Mouse (Mus musculus): ENCODE results near the gene Itga9.

DNA sequence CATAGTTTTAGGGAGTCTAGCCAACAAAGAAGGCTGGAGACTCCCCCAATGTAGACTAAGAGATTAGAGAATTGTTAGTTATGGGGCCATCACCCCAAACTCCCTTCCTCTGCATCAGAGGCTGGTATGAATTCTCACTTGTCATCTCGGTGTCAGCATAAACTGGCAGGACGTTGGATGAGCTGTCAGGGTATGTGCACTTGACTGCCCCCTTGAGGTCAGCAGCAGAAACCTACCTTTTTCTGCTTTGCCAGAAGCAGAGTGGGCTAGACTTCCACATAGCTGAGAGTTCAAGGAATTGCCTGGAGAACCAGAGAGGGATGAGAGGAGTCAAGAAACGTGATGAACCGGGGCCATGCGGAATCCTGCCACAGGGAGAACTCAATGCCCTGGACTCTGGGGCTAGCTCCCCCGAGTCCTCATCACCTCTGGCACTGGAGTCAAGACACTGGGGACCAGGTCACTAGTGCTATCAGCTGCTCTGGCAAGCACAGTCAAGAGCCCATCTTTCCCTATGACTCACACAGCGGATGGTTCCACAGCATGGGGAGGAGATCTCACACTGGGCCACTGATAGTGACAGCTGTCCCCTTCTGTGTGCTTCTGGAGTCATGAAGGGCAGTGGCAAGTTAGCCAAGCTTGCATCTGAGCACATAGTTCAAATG, 274.9 kb downstream of the Itga9 start:
- TF ChIP-seq POLR2A (IDR thresholded peaks at IDR 0.05; ENCODE audit: control insufficient read depth, low read depth, low read length) (no peak), CTCF (IDR thresholded peaks at IDR 0.05; ENCODE audit: control insufficient read depth, insufficient read depth, insufficient replicate concordance, low read depth, low read length) (peak; percentile 60; the same call in 1 of the 2 replicates)
